Mouse (Mus musculus): ENCODE measurements around the gene Icam4.
"Not testable (repeated sequence)": the region's sequence is repeated elsewhere in the genome, so short reads cannot be mapped to it uniquely, and the experiment has no call there.

Gene Icam4

DNA sequence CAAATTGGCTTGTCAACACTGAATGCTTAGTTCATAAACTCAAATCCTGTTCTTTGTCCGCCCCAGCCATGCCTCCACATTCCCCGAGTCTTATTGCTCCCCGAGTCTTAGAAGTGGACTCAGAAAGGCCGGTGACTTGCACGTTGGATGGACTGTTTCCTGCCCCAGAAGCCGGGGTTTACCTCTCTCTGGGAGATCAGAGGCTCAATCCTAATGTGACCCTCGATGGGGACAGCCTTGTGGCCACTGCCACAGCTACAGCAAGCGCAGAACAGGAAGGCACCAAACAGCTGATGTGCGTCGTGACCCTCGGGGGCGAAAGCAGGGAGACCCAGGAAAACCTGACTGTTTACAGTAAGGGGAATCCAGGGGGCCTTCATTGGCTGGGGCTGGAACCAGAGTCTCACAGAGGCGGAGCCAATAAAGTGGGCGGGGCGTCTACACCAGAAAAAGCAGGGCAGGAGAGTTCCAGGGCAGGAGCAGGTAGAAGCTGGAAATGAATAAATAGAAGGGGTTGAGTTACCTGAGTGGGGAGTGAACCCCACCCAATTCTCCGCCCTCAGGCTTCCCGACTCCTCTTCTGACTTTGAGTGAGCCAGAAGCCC lies 5.4 kb downstream of the Icam4 start:
- no peak for DNase-seq (ENCODE audit: low spot score)

DNA sequence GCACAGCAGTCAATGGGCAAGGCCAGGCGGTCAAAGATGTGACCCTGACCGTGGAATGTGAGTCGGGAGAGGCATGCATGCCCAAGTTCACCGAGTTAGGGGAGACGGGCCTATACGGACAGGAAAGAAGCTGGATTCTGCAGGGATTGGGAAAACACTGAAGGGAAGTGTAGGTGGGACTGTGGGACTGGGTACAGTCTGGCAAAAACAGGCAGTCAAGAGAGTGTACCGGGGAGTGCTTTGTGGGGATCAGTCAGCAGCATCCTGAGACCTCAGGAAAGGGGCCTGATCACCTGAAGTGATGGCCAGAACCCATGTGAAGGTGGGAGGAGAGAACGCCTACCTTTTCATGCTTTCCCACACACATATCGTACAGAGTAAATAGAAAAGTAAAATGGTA lies 6.4 kb downstream of the Icam4 start:
- DNase-seq (ENCODE audit: low spot score), result no peak

- no peak for DNase-seq (ENCODE audit: low spot score)
Observed at GRCm38 (mm10) chr9:21036161-21036560, 7.0 kb downstream of the Icam4 start.

- no peak for DNase-seq (ENCODE audit: low spot score)
Observed at GRCm38 (mm10) chr9:21036666-21037065, 7.5 kb downstream of the Icam4 start.

DNA sequence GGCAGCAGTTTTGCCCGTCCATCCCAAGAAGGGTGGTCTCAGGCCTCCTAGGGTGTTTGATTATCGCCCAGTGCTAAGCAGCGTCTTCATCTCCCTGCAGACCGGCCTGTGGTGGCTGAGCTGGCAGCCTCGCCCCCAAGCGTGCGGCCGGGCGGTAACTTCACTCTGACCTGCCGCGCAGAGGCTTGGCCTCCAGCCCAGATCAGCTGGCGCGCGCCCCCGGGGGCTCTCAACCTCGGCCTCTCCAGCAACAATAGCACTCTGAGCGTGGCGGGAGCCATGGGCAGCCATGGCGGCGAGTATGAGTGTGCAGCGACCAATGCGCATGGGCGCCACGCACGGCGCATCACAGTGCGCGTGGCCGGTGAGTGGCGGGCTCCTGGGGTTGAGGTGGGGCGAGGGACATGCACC lies 8.3 kb downstream of the Icam4 start:
- peak; percentile 59 for DNase-seq (ENCODE audit: low spot score)

DNA sequence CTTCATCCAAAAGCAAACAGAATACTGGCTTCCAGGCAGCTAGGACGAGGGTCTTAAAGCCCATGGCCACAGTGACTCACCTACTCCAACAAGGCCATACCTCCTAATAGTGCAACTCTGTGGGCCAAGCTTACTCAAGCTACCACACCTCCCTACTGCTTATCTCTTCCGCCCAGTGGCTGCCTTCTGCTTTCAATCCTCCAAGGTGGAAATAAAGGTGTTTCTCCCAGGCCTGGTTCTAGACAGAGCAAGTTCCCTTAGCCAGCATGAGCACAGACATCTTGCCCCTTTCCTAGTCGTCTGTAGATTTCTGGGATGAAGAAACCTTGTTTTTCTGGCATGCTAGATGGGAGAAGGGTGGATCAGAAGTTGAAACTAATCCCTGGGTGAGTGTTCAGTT lies 10.6 kb downstream of the Icam4 start:
- DNase-seq (ENCODE audit: low spot score), result no peak

DNA sequence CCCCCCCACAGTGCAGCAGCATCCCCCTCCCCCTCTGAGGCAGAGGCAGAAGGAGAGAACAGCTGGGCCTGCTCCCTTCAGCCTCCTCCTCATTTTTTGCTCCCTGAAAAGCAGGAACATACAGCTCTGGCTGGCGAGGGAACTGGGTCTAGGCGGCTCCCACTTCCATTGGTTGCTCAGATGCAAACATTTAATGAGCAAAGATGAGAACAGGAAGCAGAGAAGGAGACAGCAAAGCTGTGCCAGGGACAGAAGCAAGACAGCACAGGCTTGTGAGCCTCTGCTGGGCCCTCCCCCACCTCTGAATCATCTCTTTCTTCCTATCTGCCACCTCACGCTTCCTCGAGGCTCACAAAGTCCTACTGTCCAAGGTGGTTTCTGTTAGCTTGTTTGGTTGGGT lies 12.1 kb downstream of the Icam4 start:
- DNase-seq (ENCODE audit: low spot score), result no peak

GRCm38 (mm10) chr9:21043563-21043962 lies 14.4 kb downstream of the Icam4 start:
- DNase-seq (ENCODE audit: low spot score), result no peak

DNA sequence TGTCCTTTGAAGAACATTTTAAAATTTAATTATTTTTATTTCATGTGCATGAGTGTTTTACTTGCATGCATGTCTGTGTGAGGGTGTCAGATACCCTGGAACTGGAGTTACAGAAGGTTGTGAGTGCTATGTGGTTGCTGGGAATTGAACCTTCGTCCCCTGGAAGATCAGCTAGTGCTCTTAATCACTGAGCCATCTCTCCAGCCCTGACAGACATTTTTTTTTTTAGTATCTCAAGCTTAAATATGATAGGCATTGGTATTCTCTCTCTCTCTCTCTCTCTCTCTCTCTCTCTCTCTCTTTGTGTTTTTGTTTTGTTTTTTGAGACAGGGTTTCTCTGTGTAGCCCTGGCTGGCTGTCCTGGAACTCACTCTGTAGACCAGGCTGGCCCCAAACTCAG lies 15.6 kb downstream of the Icam4 start:
- not testable (repeated sequence) for DNase-seq (ENCODE audit: low spot score)

DNA sequence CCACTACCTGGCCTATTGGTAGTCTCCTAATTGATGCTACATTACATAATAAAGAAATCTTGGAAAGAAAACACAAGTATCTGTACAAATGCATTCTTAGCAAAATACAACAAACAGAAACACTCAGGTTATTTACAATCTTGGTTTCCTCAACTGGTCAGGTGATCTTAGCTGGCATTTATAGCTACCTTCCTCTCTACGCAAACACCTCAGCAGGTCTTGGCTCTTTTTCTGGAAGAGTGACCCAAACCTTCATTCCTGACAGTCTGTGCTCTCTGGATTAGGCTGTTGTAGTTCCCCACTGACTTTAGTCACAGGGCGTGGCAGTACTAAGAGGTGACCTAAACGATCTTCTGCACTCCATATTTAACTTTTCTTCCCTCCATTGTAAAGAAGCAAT lies 16.1 kb downstream of the Icam4 start:
- no peak for DNase-seq (ENCODE audit: low spot score)

DNA sequence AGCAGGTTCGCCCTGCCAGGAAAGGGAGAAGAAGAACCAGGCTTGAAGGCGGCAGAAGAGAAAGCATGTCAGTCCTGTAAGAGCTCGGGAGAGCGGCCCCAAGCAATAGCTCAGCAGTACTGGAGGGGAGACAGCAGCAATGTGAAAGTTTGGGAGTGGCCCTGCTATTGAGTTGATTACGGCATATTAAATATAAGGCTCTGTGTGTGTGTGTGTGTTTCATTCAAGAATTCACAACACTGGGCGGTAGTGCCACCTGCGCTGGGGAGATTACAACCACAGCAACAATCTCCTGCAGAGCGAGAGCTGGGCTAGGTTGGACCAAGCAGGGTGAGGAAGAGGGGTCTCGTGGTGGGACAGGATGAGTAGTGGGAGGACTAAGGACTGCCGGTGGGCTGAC lies 22.4 kb downstream of the Icam4 start:
- DNase-seq (ENCODE audit: low spot score), result no peak

GRCm38 (mm10) chr9:21062928-21063327 lies 33.8 kb downstream of the Icam4 start:
- no peak for DNase-seq (ENCODE audit: low spot score)

DNA sequence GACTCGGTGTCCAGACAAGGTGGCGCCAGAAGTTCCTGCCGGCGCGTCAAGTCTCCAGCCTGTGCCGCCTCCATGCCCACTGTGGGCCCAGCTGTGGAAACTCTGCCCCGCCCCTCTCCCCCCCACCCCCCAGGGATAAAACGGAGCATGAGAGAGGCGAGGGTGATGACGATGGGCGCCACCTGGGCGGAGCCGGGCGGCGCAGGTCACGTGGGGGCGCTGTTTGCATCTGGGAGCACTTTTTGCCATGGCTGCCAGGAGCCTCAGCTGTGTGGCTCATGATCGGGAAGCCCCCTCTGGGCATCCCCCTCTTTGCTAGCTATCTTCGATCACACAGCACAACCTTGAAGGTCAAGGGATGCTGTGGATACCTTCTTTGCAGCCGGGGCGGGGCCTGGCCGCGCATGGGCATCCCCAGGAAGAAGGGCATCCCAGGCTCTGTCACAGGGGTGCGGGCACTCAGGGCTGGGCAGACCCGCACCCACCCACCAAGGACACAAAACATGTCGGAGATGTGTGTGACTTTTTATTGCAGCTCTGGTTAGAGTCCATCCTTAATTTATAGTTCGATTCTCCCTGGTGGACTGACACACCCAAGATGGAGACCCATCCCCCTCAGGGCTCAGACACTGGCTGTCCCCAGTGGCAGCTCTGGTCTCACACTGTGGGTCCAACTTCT lies 38.0 kb downstream of the Icam4 start, which contains the start of gene Zglp1:
TSS of gene Zglp1 (minus strand) at position 88 of the 679 bp plus-strand sequence.
- DNase-seq (ENCODE audit: low spot score), result no peak

DNA sequence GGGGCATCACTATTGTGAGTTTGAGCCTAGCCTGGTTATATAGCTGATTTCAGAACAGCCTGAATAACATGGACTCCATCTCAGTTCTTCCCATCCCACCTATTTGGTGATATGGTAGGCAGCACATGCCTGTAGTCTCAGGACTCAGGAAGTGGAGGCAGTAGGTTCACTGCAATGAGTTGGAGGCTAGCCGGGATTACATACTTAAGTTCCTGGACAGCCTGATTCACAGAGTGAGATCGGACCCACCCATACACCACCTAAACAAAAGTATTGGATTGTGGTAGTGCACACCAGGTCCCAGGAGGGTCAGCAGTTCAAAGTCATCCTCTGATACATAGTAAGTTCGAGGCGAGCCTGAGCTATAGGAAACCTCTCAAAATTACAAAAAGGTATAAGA lies 43.5 kb downstream of the Icam4 start:
- no peak for DNase-seq (ENCODE audit: low spot score)

DNA sequence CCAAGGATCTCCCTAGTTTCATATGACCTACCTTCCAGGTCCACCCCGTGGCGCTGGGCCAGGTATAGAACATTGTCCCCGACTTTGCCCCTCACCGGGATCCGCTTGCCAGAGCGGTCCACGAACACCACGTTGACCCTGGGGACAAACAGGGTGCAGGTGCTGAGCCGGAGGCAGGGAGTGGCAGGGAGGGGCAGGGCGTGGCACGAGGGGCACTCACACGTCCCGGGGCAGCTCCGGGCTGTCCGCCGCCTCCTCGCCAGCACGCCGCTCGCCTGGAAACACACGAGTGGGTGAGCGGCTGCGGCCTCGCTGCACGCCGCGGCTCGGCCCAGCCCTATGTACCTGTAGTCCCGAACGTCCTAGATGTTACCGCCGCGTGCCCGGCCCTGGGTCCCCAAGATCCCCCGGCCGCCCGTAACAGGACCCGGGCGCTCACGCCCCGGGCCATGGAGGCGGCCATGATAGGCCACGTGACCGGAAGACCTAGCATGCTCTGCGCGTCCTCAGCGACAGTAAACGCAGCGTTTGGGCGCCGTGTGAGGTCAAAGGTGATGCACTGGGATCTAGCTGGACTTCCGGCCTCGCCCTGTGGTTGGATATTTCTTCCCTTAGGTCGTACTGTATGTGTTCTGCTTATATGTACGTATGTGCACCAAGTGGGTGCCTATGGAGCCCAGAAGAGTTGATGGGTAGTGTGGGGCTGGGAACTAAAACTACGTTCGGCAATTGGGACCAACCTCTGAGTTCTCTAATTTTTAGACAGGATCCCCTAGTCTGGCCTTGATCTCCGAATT lies 44.1 kb downstream of the Icam4 start, which contains the start of the genes Gm49373 and Fdx1l:
TSS of gene Gm49373 (minus strand) at position 53 of the 797 bp plus-strand sequence.
TSS of gene Fdx1l (minus strand) at position 571 of the 797 bp plus-strand sequence.
- DNase-seq (ENCODE audit: low spot score), result peak; percentile 86

GRCm38 (mm10) chr9:21074173-21074572 lies 45.0 kb downstream of the Icam4 start:
- no peak for DNase-seq (ENCODE audit: low spot score)

GRCm38 (mm10) chr9:21075625-21076024 lies 46.5 kb downstream of the Icam4 start:
- DNase-seq (ENCODE audit: low spot score), result no peak

Measured in ovary, postnatal 36 days (tissue).